Mouse (Mus musculus) adrenal gland, adult 18-20 months (tissue): ENCODE measurements around the gene Vps51. TPM values are rescaled to one million over a fixed set of nuclear protein-coding genes. Genes with fewer than 3 reads are reported as not detected.

Experiments used
- DNase-seq, 2 experiments: peaks; one replicate each; pipeline ENCODE4 v3.0.0; 2021 to 2022; ENCODE audit warnings: low spot score in 2 of 2
- long read RNA-seq, 2 experiments: library from polyadenylated mRNA; stranded (forward); transcript quantifications; one replicate each; pipeline ENCODE4 v2.0.0; 2021
- total RNA-seq, 2 experiments: library from RNA; stranded (reverse); gene quantifications; 1 replicate in 1 of 2; 2 replicates in 1 of 2; pipeline ENCODE4 v1.2.3; 2021

Vps51 gene
- total RNA-seq, result 10 to 100 TPM; 51.6 to 58.8 TPM
- long read RNA-seq, experiment 1, transcript Vps51-201 (10 exons, 2,675 nt), result major isoform, 31 of 54 reads
- long read RNA-seq, experiment 1, partial matches to known transcripts, result 8 of 54 reads
- long read RNA-seq, experiment 1, other reads (novel, unspliced or antisense), result 12 of 54 reads
- long read RNA-seq, experiment 2, transcript Vps51-208 (2 exons, 840 nt), result minor isoform, 9 of 150 reads
- long read RNA-seq, experiment 2, transcript Vps51-201 (10 exons, 2,675 nt), result major isoform, 118 of 150 reads
- long read RNA-seq, experiment 2, partial matches to known transcripts, result 13 of 150 reads
- long read RNA-seq, experiment 2, other reads (novel, unspliced or antisense), result 10 of 150 reads

DNA sequence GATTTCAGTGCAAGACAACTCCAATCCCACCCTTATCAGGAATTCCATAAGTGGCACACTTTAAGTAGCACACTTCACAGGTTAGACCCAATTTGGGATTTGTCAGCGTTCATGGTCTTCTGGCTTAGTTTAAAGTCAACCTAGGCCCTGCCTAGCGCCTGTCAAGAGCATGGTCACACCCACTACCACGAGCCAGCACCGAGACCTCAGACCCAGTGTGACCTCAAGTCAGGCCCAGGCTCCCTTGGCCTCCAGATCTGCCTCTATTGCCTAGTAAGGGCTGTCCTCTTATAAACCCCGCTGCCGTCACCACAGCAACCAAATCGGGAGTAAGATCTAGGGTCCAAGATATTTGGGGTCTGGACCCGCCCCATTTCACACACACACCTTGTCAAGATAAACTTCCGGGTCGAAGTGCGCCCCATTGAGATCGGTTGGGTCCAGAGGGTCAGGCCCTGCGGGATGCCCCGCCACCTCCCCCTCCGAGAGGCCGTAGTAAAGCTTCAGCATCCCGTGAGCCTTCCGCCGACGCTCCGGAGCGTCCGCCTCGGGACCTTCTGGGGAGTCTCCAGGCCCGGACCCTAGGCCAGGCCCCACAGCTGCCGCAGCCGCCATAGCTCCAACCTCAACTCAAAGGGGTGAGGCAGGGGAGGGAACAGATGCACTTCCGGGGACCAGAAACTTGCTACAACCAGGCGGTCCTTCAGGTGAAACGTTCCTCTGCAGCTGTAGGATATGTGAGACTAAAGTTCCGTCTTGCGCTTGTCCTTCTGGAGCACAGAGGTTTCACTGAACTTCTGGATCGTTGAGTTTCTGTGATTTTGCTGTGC is at the start of gene Vps51:
Vps51 (minus strand) TSS at position 668 of the 830 bp plus-strand sequence.
- peak; percentile 74 to 78 for DNase-seq

DNA sequence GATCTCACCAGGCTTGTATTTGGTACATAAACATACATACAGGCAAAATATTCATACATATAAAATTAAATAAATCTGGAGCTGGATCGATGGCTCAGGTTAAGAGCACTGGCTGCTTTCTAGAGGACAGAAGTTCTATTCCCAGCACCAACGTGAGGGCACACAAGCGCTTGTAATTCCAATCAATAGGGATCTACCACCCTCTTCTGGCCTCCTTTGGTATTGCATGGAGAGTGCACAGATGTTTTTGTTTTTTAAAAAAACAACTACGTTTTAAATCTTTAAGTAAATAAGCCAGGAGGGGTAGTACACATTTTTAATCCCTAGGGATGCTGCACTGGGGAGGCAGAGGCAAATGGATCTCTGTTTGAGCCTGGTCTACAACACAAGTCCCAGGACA is 49.3 kb upstream of the Vps51 start:
- DNase-seq, result peak; percentile 51 to 55

DNA sequence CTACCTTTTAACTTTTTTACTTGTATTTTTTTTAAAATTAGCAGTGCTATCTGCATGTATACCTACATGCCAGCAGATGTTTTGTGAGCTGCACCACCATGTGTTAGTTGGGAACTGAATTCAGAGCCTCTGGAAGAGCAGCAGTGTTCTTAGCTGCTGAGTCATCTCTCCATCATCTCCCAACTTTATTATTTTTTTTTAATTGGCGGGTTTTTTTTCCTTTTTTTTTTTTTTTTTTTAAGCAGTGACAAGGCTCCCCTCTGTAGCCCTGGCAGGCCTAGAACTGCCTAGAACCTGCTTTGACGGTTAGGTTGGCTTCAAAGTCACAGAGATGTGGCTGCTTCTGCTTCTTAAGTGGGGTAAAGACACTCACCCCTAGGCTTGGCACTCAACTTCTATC is 47.9 kb upstream of the Vps51 start:
- DNase-seq, result no peak

- DNase-seq, result no peak
These were observed 46.3 kb upstream of the Vps51 start for GRCm38 (mm10) chr19:6123330-6123729.

DNA sequence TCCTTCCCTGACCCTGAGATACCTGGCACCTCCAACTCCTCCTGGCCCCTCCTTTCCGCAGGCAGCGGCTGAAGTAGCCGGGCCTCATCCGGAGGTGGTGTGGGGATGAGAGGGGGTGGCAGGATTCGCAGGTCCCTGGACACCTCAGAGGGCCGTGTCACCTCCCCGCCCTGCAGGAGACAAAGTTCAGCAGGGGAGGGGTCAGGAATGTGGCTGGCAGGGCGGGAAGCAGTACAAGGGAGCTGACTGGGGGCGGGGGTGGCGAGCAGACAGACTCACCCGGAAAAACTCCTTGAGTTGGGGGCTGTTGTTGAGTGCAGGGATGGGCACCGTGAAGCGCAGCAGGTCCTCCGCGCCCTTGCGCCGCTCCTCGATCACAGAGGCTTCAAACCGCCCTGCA is 44.7 kb upstream of the Vps51 start:
- no peak for DNase-seq

DNA sequence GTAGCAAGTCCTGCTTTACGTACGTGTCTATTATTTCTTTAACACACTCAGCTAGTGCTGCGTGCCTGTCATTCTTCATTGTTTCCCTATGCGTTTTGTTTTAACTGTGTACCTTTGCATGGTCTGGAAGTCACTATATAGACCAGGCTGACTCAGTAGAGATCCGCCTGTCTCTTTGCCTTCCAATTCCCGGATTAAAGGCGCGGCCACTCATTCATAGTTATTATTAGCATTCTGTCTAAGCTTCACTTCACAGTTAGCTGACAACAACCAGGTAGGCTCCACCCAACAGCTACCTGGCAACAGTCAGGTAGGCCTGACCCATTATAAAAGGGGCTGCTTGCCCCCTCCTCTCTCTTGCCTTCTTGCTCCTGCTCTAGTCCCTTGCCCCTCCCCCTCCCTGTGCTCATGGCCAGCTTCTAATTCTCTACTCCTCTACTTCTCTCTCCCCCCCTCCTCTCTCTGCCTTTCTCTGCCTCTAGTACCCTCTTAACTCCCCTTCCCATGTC is 41.7 kb upstream of the Vps51 start:
- no peak for DNase-seq

GRCm38 (mm10) chr19:6117986-6118676 is 41.1 kb upstream of the Vps51 start, which contains the start of gene Sac3d1:
TSS of gene Sac3d1 (minus strand) at chr19:6118650.
- peak; percentile 82 to 84 for DNase-seq

- peak in 1 of 2 experiments; percentile 61 for DNase-seq
These were observed 40.4 kb upstream of the Vps51 start for GRCm38 (mm10) chr19:6117346-6117985.

DNA sequence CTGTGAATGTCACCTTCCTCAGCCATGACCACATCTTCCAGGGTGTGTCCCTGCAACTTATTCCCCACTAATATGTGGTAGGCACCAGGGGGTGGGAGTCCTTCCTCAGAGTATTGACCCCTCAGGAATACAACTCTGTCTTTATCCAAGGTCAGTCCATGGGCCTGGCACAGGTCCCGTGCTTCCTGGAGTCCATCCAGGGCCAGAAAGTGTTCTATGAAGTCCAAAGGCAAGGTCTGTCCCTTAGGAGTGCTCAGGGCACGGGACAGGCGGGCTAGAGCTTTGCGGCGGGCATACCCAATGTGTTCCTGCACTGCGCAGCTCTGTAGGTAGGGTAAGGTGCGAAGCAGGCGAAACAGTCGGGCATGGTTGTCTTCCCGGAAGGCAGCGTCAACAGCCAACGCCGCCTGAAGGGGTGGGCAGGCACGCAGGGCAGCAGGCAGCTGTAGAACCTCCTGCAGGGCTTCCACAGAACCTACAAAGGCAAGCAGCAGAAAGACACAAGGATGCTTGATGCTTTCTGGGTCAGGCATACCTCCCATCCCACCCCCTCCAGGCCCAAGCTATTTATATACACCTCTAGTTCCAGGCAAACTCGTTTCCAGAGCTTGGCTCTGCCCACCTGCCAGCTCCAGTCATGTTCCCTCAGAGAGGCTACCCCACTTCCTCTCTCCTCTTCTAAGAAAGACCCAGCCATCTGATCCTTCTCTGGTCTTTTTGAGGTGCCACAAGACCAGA is 39.3 kb upstream of the Vps51 start:
- DNase-seq, result no peak

- no peak for DNase-seq
These were observed 36.1 kb upstream of the Vps51 start for GRCm38 (mm10) chr19:6113116-6113515.

- DNase-seq, result no peak
These were observed 28.6 kb upstream of the Vps51 start, which contains the start of gene Naaladl1 for GRCm38 (mm10) chr19:6105586-6105985. TSS of gene Naaladl1 (plus strand) at chr19:6105782.

GRCm38 (mm10) chr19:6104476-6104875 is 27.4 kb upstream of the Vps51 start:
- no peak for DNase-seq

- DNase-seq, result no peak
These were observed 25.3 kb upstream of the Vps51 start for GRCm38 (mm10) chr19:6102169-6102853.

GRCm38 (mm10) chr19:6101186-6101585 is 24.2 kb upstream of the Vps51 start:
- DNase-seq, result no peak

- DNase-seq, result no peak
These were observed 20.8 kb upstream of the Vps51 start for GRCm38 (mm10) chr19:6097847-6098246.

GRCm38 (mm10) chr19:6094119-6094518 is 17.1 kb upstream of the Vps51 start, which contains the start of gene AC131692.1:
TSS of gene AC131692.1 (plus strand) at chr19:6094419.
- no peak for DNase-seq

GRCm38 (mm10) chr19:6088841-6089240 is 11.8 kb upstream of the Vps51 start:
- DNase-seq, result no peak

DNA sequence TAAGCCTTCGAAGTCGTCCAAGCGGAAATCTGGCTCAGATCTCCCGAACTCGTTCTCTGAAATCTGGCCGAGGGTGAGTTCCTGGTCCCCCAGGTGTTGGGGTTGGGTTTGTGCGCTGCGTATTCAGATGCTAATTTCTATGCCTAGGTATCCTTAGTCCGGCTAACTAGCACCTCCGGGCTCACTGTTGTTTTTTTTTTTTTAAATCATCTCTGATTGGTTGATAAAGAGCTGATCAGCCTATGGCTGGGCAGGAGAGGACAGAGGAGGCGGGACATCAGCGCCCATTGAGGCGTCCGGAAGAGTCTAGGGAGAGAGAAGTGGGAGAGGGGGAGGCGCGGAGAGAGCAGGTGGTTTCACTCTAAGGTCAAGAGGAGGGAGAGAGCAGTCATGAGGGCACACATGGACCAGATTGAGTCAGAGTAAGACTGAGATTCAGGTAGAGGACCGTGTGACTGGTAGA is 8.4 kb upstream of the Vps51 start:
- DNase-seq, result peak in 1 of 2 experiments; percentile 22
